Mouse (Mus musculus) cortical plate, adult 2 months (tissue): ENCODE measurements around the gene Rabac1.

Experiments used
- CTCF ChIP-seq: fragments of 200-500 bp; IDR thresholded peaks from 2 replicates; pipeline ENCODE4 v1.5.1; 2011; ENCODE audit warnings: mild to moderate bottlenecking, control low read depth, low read length; ENCODE audit not compliant: insufficient read depth; ENCODE audit errors: extremely low read depth
- POLR2A ChIP-seq: fragments of 200-500 bp; IDR thresholded peaks from 2 replicates; pipeline ENCODE4 v1.6.1; 2011; ENCODE audit warnings: mild to moderate bottlenecking, low read length, control low read depth; ENCODE audit not compliant: insufficient read depth; ENCODE audit errors: extremely low read depth

GRCm38 (mm10) chr7:24970341-24970740 is 2.2 kb downstream of the Rabac1 start:
- no peak for TF ChIP-seq CTCF
- TF ChIP-seq POLR2A: no peak
